Mouse (Mus musculus) ZHBTc4 (cell line): ENCODE measurements around the gene Gm47969.

ENCODE experiments used
- DNase-seq: peaks from one replicate; pipeline ENCODE4 v3.0.0-alpha.2; 2011; ENCODE audit warnings: low read depth, low spot score

Gene Gm47969

GRCm38 (mm10) chr1:83044882-83045427 lies at the start of gene Gm47969:
Gene Gm47969 (plus strand): TSS chr1:83044932.
- peak; percentile 24 for DNase-seq

GRCm38 (mm10) chr1:83000306-83000705 lies 44.4 kb upstream of the Gm47969 start, which contains the start of gene Gm47959:
Gene Gm47959 (plus strand): TSS chr1:83000548.
- DNase-seq: peak; percentile 69

GRCm38 (mm10) chr1:83006218-83007179 lies 38.2 kb upstream of the Gm47969 start:
- no peak for DNase-seq

GRCm38 (mm10) chr1:83007471-83007870 lies 37.3 kb upstream of the Gm47969 start:
- DNase-seq: no peak

GRCm38 (mm10) chr1:83014477-83014876 lies 30.3 kb upstream of the Gm47969 start:
- DNase-seq: no peak

- no peak for DNase-seq
Observed at GRCm38 (mm10) chr1:83015329-83015879, 29.3 kb upstream of the Gm47969 start.

- DNase-seq: no peak
Observed at GRCm38 (mm10) chr1:83016556-83016955, 28.2 kb upstream of the Gm47969 start.

- no peak for DNase-seq
Observed at GRCm38 (mm10) chr1:83031950-83032349, 12.8 kb upstream of the Gm47969 start.

- DNase-seq: no peak
Observed at GRCm38 (mm10) chr1:83032508-83032907, 12.2 kb upstream of the Gm47969 start.

- no peak for DNase-seq
Observed at GRCm38 (mm10) chr1:83034509-83034908, 10.2 kb upstream of the Gm47969 start.

GRCm38 (mm10) chr1:83036892-83037667 lies 7.7 kb upstream of the Gm47969 start:
- DNase-seq: no peak

- peak; percentile 88 for DNase-seq
Observed at GRCm38 (mm10) chr1:83038109-83038672, 6.5 kb upstream of the Gm47969 start, which contains the start of gene Slc19a3. Gene Slc19a3 (minus strand): TSS chr1:83038448.

GRCm38 (mm10) chr1:83039080-83039479 lies 5.7 kb upstream of the Gm47969 start:
- peak; percentile 35 for DNase-seq

GRCm38 (mm10) chr1:83042380-83042779 lies 2.4 kb upstream of the Gm47969 start, which contains the start of gene Krtap28-10:
Gene Krtap28-10 (minus strand): TSS chr1:83042480.
- no peak for DNase-seq

- DNase-seq: no peak
Observed at GRCm38 (mm10) chr1:83058481-83058880, 13.7 kb downstream of the Gm47969 start.

GRCm38 (mm10) chr1:83059278-83059677 lies 14.5 kb downstream of the Gm47969 start, which contains the start of gene A030005K14Rik:
Gene A030005K14Rik (minus strand): TSS chr1:83059378.
- peak; percentile 24 for DNase-seq

GRCm38 (mm10) chr1:83060643-83061042 lies 15.9 kb downstream of the Gm47969 start, which contains the start of gene Krtap28-13:
Gene Krtap28-13 (plus strand): TSS chr1:83060930.
- DNase-seq: peak; percentile 39

GRCm38 (mm10) chr1:83064851-83065250 lies 20.1 kb downstream of the Gm47969 start:
- peak; percentile 69 for DNase-seq

- DNase-seq: no peak
Observed at GRCm38 (mm10) chr1:83066577-83066976, 21.8 kb downstream of the Gm47969 start.

GRCm38 (mm10) chr1:83067205-83067604 lies 22.5 kb downstream of the Gm47969 start:
- DNase-seq: no peak
